Comparison of ENCODE assay signal across 8 mouse cellular contexts in the genomic region with DNA sequence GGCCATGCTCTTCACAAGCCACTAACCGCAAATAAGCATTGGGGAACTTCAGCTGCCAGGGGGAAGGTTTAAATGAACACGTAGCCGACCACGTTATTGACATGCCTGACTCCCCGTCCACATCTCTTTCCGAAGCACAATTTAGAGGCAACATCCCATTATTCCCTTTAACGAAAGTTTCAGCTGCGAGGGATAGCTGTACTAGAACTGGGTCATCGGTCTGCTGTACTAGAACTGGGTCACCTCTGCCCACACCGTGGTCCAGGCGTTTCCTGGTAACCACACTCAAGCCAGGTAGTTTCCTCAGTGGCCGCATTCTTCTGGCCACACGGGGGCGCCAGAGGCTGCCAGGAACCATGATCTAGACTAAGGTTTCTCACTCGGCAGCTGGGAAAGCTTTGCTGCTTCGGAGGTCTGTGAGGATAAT. TPM values are rescaled to one million over a fixed set of nuclear protein-coding genes. Genes with fewer than 3 reads are reported as not detected.
DNase-seq lines count a peak whose midpoint lies in the region; ATAC-seq lines count a peak whose summit lies in the region.

No protein-coding gene starts in this region.

- whole genome bisulfite sequencing in hindbrain, embryonic 16.5 days, result 5% methylated on average over 16 of the region's 16 CpGs

- peak overlapping the region; percentile 27 for H3K4me3 ChIP-seq in hindbrain, embryonic 16.5 days (ENCODE audit: low read length)

- H3K27me3 ChIP-seq in hindbrain, embryonic 16.5 days (replicated peaks; ENCODE audit: control insufficient read depth, insufficient read depth, low read length), result no peaks in the 10 kb centered on the region

- peak overlapping the region; percentile 28 for H3K9ac ChIP-seq in hindbrain, embryonic 16.5 days (ENCODE audit: low read depth, low read length)

- DNase-seq in T-cell, adult 2 months (ENCODE audit: low spot score), result peak; percentile 62
- peak; percentile 86 to 90 for DNase-seq in cerebellum, postnatal 25 days
- DNase-seq in gastrocnemius, adult 18-20 months (ENCODE audit: low spot score), result peak; percentile 80
- DNase-seq in left cerebral cortex, adult 11 months (ENCODE audit: low spot score), result peak; percentile 75
- DNase-seq in lung, postnatal 36 days, result peak; percentile 95
- DNase-seq in retina, postnatal 1 day, result peak; percentile 91
- DNase-seq in urinary bladder, adult 18-20 months (ENCODE audit: low spot score in 2 of 2), result peak; percentile 79 to 87

- peak; percentile 80 for ATAC-seq in hindbrain, embryonic 16.5 days

- H3K27ac ChIP-seq in hindbrain, embryonic 16.5 days (ENCODE audit: low read depth, low read length), result no peak overlapping the region

- no peaks in the 10 kb centered on the region for H3K9me3 ChIP-seq in hindbrain, embryonic 16.5 days (ENCODE audit: control insufficient read depth, low read length)

- peak overlapping the region; percentile 54 for H3K4me2 ChIP-seq in hindbrain, embryonic 16.5 days (ENCODE audit: low read length)

- H3K36me3 ChIP-seq in hindbrain, embryonic 16.5 days (ENCODE audit: control insufficient read depth, insufficient read depth, low read length), result peaks cover 7% of the 10 kb centered on the region

- H3K4me1 ChIP-seq in hindbrain, embryonic 16.5 days (ENCODE audit: control insufficient read depth, insufficient read depth, low read depth, low read length), result peaks cover 4% of the 10 kb centered on the region; the same call in 1 of the 2 replicates

RNA-seq across cellular contexts. Expression of a gene that starts 44.4 kb away (rescaled TPM):
- 10 to 100 TPM; 24.6 to 27.7 TPM for total RNA-seq in gastrocnemius, adult 18-20 months (2021)
- 52.4 and 59.2 TPM in 2 replicates for polyA plus RNA-seq in hindbrain, embryonic 16.5 days (2015; fragmentation: Nextera tagmentation; extraction: Ambion mirVana)

RNA-seq across cellular contexts. Expression of a gene that starts 44.5 kb away (rescaled TPM):
- total RNA-seq in gastrocnemius, adult 18-20 months (2021), result 10 to 100 TPM; 15.3 to 15.9 TPM
- 33.2 and 34.7 TPM in 2 replicates for polyA plus RNA-seq in hindbrain, embryonic 16.5 days (2015; fragmentation: Nextera tagmentation; extraction: Ambion mirVana)

RNA-seq across cellular contexts. Expression of a gene that starts 53.5 kb away (rescaled TPM):
- 10 to 100 TPM; 63.6 to 75.9 TPM for total RNA-seq in gastrocnemius, adult 18-20 months (2021)
- polyA plus RNA-seq in hindbrain, embryonic 16.5 days (2015; fragmentation: Nextera tagmentation; extraction: Ambion mirVana), result 78.7 and 80.6 TPM in 2 replicates
